Mouse (Mus musculus) small intestine, adult 2 months (tissue): ENCODE measurements at regions not wholly inside any gene's neighbourhood (a gene's known extent, or its start where the extent isn't known, plus 50 kb on each side); places are given as distances from the start of the nearest gene placed in this dataset.
"Not testable (repeated sequence)": the region's sequence is repeated elsewhere in the genome, so short reads cannot be mapped to it uniquely, and the experiment has no call there.

ENCODE experiments used
- H3K27ac ChIP-seq: fragments of 200-500 bp; 2 replicates; pipeline ENCODE4 v1.5.1; 2012; ENCODE audit warnings: low read depth, low read length, control low read depth, inconsistent platforms; ENCODE audit not compliant: insufficient read depth
- H3K27me3 ChIP-seq: fragments of 200-500 bp; 2 replicates; pipeline ENCODE4 v1.6.1; 2012; ENCODE audit warnings: mild to moderate bottlenecking, moderate library complexity, low read length, inconsistent platforms; ENCODE audit not compliant: control insufficient read depth, insufficient read depth
- H3K36me3 ChIP-seq: fragments of 200-500 bp; 2 replicates; pipeline ENCODE4 v1.6.1; 2012; ENCODE audit warnings: mild to moderate bottlenecking, low read length, control low read depth, inconsistent platforms; ENCODE audit not compliant: control insufficient read depth, insufficient read depth
- H3K4me1 ChIP-seq: fragments of 200-500 bp; 2 replicates; pipeline ENCODE4 v1.6.1; 2012; ENCODE audit warnings: low read length, inconsistent platforms, mixed read lengths; ENCODE audit not compliant: control insufficient read depth, insufficient read depth, insufficient read length
- H3K4me3 ChIP-seq: fragments of 200-500 bp; 2 replicates; pipeline ENCODE4 v1.5.1; 2012; ENCODE audit warnings: low read depth, mild to moderate bottlenecking, control low read depth, inconsistent platforms, low read length, moderate library complexity
- CTCF ChIP-seq: fragments of 200-500 bp; IDR thresholded peaks from 2 replicates; pipeline ENCODE4 v1.5.1; 2012; ENCODE audit warnings: low read depth, mild to moderate bottlenecking, control low read depth, inconsistent platforms, low read length, moderate library complexity, mixed read lengths; ENCODE audit not compliant: insufficient replicate concordance, insufficient read length; ENCODE audit errors: extremely low read depth
- POLR2A ChIP-seq: fragments of 200-500 bp; IDR thresholded peaks from 2 replicates; pipeline ENCODE4 v1.6.1; 2012; ENCODE audit warnings: low read depth, mild to moderate bottlenecking, control low read depth, inconsistent platforms, low read length, moderate library complexity
- WGBS: fragments of 180-500 bp; shearing (Covaris S2); methylation state at CpG from one replicate; pipeline ENCODE4 v1.1.7; 2018; 5-methylcytosine and 5-hydroxymethylcytosine counted together

- 63% methylated on average over 9 of the region's 9 CpGs for WGBS
Measured at GRCm38 (mm10) chr5:142281997-142282396, 119.3 kb upstream of the Foxk1 start.

GRCm38 (mm10) chr5:142287981-142288380 lies 113.3 kb upstream of the Foxk1 start:
- Histone ChIP-seq H3K27me3 (no peaks in the 10 kb centered on the region), H3K4me3 (no peak overlapping the region), H3K36me3 (no peaks in the 10 kb centered on the region), H3K27ac (no peak overlapping the region), H3K4me1 (no peaks in the 10 kb centered on the region)
- no peak for TF ChIP-seq POLR2A
- TF ChIP-seq CTCF, result no peak
- 77% methylated on average over 2 of the region's 2 CpGs for WGBS

More at GRCm38 (mm10) chr5:142281997-142282396, 119.3 kb upstream of the Foxk1 start:
- TF ChIP-seq POLR2A (no peak), CTCF (no peak)
- Histone ChIP-seq H3K4me1 (no peaks in the 10 kb centered on the region), H3K4me3 (no peak overlapping the region), H3K36me3 (no peaks in the 10 kb centered on the region), H3K27me3 (no peaks in the 10 kb centered on the region), H3K27ac (no peak overlapping the region)

- no peak overlapping the region for H3K27ac ChIP-seq
- TF ChIP-seq POLR2A (no peak), CTCF (no peak)
- no peaks in the 10 kb centered on the region for H3K4me1 ChIP-seq
- no peaks in the 10 kb centered on the region for H3K27me3 ChIP-seq
- no peaks in the 10 kb centered on the region for H3K36me3 ChIP-seq
- H3K4me3 ChIP-seq, result no peak overlapping the region
- 89% methylated on average over 10 of the region's 10 CpGs for WGBS
Measured at GRCm38 (mm10) chr5:142291451-142291850, 109.8 kb upstream of the Foxk1 start.

- H3K4me1 ChIP-seq, H3K27ac ChIP-seq, H3K27me3 ChIP-seq, H3K36me3 ChIP-seq, H3K4me3 ChIP-seq: not testable (repeated sequence)
- 84% methylated on average over 2 of the region's 2 CpGs for whole genome bisulfite sequencing
Measured at GRCm38 (mm10) chr5:142296401-142296800, 104.9 kb upstream of the Foxk1 start.

- Histone ChIP-seq H3K36me3 (no peaks in the 10 kb centered on the region), H3K4me3 (no peak overlapping the region), H3K4me1 (no peaks in the 10 kb centered on the region), H3K27ac (no peak overlapping the region), H3K27me3 (no peaks in the 10 kb centered on the region)
- no peak for TF ChIP-seq POLR2A
- no peak for TF ChIP-seq CTCF
- WGBS, result 88% methylated on average over 5 of the region's 5 CpGs
Measured at GRCm38 (mm10) chr5:142299621-142300020, 101.7 kb upstream of the Foxk1 start.

- WGBS, result 99% methylated on average over 3 of the region's 3 CpGs
- no peaks in the 10 kb centered on the region for H3K27me3 ChIP-seq
- no peak overlapping the region for H3K4me3 ChIP-seq
- no peaks in the 10 kb centered on the region for H3K4me1 ChIP-seq
- H3K27ac ChIP-seq, result no peak overlapping the region
- no peaks in the 10 kb centered on the region for H3K36me3 ChIP-seq
- TF ChIP-seq POLR2A (no peak), CTCF (no peak)
Measured at GRCm38 (mm10) chr5:142308511-142308910, 92.8 kb upstream of the Foxk1 start.

- 60% methylated on average over 8 of the region's 8 CpGs for WGBS
- no peaks in the 10 kb centered on the region for H3K36me3 ChIP-seq
- no peaks in the 10 kb centered on the region for H3K4me1 ChIP-seq
- H3K4me3 ChIP-seq, result no peak overlapping the region
- no peaks in the 10 kb centered on the region for H3K27me3 ChIP-seq
- no peak overlapping the region for H3K27ac ChIP-seq
- TF ChIP-seq CTCF (no peak), POLR2A (no peak)
Measured at GRCm38 (mm10) chr5:142313944-142314343, 87.4 kb upstream of the Foxk1 start.

- Histone ChIP-seq H3K27ac (no peak overlapping the region), H3K36me3 (no peaks in the 10 kb centered on the region), H3K4me1 (no peaks in the 10 kb centered on the region), H3K27me3 (no peaks in the 10 kb centered on the region), H3K4me3 (no peak overlapping the region)
- 46% methylated on average over 5 of the region's 5 CpGs for WGBS
- TF ChIP-seq CTCF (no peak), POLR2A (no peak)
Measured at GRCm38 (mm10) chr5:142314466-142314865, 86.8 kb upstream of the Foxk1 start.
